Mouse (Mus musculus) layer of hippocampus, adult 9-11 months (tissue): ENCODE data around the gene 1700024B05Rik.
"Not testable (repeated sequence)": the region's sequence is repeated elsewhere in the genome, so short reads cannot be mapped to it uniquely, and the experiment has no call there.

Experiments
- DNase-seq: peaks from one replicate; pipeline ENCODE4 v3.0.0; 2022

The 1700024B05Rik gene

DNA sequence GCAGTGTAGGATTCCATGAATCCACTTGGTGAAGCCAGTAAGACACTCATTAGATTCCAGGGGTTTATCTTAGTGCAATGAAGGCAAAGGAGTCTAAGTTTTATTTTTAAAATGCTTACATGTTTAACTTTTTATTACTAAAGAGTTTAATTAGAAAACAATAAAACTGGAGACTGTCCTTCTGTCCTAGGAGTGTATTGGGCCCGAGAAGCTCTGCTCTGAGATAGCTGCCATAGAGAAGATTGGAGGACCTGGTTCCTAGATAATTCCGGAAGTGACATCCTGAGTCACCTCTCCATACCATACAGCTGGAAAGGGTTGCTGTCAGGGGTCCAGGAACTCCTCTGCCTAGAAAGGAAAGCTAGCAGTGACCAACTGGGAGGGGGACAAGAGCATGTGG, at the start of gene 1700024B05Rik:
Gene 1700024B05Rik (plus strand): TSS at position 301 of the 400 bp plus-strand sequence.
- not testable (repeated sequence) for DNase-seq

DNA sequence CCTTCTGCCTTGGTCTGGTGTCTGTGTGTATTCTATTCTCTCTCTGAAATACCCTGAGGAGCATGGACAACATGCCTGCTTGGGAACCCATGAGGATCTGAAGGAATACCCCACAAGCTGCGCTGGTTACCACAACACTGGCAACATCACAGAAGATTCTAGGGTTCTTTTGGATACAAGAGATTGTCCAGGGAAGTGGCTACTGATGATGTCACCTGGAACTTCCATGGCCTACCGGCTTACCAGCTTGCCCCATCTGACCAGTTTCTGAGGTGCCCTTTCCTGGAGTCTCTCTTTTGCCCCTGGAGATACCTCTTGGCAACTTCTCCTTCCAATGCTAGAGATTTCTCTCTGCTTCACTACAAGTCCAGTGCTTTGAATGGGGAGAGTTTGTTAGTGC, 36.6 kb upstream of the 1700024B05Rik start, which contains the start of gene Gm7980:
Gene Gm7980 (minus strand): TSS at position 101 of the 400 bp plus-strand sequence.
- not testable (repeated sequence) for DNase-seq

DNA sequence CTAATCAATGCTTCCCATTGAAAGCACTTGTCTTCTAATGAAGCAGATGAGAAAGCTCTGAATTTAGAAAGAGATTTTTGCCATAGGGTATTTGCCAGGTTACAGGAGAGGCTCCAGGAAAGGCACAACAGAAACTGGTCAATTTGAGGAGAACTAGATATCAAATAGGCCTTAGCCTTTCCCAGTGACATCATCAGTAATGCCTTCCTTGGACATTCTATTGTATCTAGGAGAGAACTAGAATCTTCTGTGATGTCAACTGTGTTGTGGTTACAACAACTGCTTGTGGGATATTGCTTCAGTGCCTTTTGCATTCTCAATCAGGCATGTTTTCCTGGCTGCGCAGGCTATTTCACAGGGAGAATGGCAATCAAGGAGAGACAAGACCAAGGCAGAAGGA, 19.1 kb upstream of the 1700024B05Rik start, which contains the start of gene 1700049E17Rik1:
Gene 1700049E17Rik1 (plus strand): TSS at position 301 of the 400 bp plus-strand sequence.
- not testable (repeated sequence) for DNase-seq

DNA sequence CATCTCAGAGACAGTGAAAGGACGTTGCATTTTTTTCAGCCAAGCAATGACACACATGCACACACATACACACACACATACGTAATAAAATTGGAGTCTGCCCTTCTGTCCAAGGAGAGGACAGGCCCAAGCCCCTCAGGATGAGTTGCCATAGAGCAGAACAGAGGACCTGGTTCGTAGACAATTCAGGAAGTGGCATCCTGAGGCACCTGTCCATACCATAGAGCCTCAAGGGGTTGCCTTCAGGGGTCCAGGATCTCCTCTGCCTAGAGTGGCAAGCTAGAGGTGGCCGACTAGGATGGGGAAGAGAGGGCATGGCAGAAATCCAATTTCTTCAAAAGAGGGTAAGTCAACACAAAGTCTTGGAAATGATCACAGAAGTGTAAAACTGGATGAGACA, 20.3 kb downstream of the 1700024B05Rik start:
- DNase-seq = not testable (repeated sequence)

DNA sequence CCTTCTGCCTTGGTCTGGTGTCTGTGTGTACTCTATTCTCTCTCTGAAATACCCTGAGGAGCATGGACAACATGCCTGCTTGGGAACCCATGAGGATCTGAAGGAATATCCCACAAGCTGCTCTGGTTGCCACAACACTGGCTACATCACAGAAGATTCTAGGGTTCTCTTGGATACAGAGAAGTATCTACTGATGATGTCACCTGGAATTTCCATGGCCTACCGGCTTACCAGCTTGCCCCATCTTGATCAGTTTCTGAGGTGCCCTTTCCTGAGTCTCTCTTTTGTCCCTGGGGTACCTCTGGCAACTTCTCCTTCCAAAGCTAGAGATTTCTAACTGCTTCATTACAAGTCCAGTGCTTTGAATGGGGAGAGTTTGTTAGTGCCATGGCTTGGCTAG, 24.0 kb downstream of the 1700024B05Rik start, which contains the start of gene Gm6401:
Gene Gm6401 (minus strand): TSS at position 101 of the 400 bp plus-strand sequence.
- not testable (repeated sequence) for DNase-seq

DNA sequence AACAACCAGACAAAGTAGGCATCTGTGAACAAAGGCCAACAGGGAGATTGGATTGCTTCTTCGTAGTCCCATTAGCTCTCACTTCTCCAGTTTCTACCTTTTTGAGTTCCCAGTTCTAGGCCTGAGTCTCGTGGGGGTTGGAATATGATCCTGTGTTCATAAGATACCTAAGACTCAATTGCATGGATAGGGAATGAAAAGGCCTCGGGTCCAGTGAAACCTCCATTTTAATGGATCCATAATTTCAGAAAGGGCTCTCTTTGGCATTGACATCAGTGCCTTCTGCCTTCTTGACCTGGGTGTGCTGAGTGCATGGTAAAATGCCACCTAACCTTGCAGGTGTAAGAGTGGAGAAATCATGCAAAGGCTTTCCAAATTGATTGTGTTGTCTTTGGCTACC, 24.8 kb downstream of the 1700024B05Rik start:
- DNase-seq = not testable (repeated sequence)

DNA sequence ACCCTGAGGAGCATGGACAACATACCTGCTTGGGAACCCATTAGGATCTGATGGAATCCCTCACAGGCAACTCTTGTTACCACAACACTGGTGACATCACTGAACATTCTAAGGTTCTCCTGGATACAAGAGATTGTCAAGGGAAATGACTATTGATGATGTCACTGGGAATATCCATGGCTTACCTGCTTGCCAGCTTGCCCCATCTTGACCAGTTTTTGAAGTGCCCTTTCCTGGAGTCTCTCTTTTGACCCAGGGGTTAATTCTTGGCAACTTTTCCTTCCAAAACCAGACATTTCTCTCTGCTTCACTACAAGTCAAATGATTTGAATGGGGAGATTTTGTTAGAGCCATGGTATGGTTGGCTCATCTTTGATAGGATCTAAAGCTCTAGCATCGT, 39.4 kb downstream of the 1700024B05Rik start, which contains the start of gene Gm3543:
Gene Gm3543 (minus strand): TSS at position 101 of the 400 bp plus-strand sequence.
- DNase-seq = not testable (repeated sequence)
